10 mouse cellular contexts compared by ENCODE assay signal in the genomic region with DNA sequence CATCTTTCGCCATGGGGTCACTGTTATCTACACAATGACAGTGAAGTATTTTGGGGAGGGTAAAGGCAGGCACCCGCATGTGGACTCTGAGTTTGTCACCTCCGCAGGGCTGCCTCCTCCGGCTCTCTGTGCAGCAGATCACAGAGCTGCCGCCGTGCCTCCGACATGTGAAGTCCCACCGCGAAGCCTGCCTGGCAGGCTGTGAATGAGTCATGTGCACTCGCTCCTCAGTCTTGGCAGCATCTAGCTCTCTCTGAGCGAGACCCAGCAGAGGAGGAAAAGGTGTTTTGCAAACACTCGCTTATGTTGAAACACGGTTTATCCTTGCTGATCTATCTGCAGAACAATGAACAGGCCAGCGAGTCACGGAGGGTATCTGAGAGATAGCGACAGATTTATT. TPM values are rescaled to one million over a fixed set of nuclear protein-coding genes. Genes with fewer than 3 reads are reported as not detected.
DNase-seq lines count a peak whose midpoint lies in the region; ATAC-seq lines count a peak whose summit lies in the region.
"Had no signal": no experiment of that assay in that cellular context is flagged by ENCODE, and none has a peak within 500 bp of the region (broad histone marks: within the 10 kb centered on the region; RNA-seq: fewer than 3 reads in every experiment).

No protein-coding gene starts in this region.

- H3K9ac ChIP-seq in heart, embryonic 11.5 days (ENCODE audit: low read depth, low read length) = no peak overlapping the region
- H3K9ac ChIP-seq: neural tube, embryonic 12.5 days had no signal

- H3K4me1 ChIP-seq in heart, embryonic 11.5 days (ENCODE audit: control insufficient read depth, insufficient read depth, low read length) = 0 out of 2 replicates have a peak, but pooled peaks cover 3% of the 10 kb centered on the region
- H3K4me1 ChIP-seq: neural tube, embryonic 12.5 days had no signal

- H3K4me3 ChIP-seq in heart, embryonic 11.5 days (ENCODE audit: low read depth, low read length) = no peak overlapping the region
- H3K4me3 ChIP-seq: erythroblast, embryonic 14.5 days; neural tube, embryonic 12.5 days had no signal

- 49% methylated on average over 16 of the region's 16 CpGs for WGBS in heart, embryonic 11.5 days (ENCODE audit: insufficient replicate concordance)

- no peak overlapping the region for H3K4me2 ChIP-seq in heart, embryonic 11.5 days
- H3K4me2 ChIP-seq: neural tube, embryonic 12.5 days had no signal

- no peaks in the 10 kb centered on the region for H3K36me3 ChIP-seq in heart, embryonic 11.5 days (ENCODE audit: control insufficient read depth, insufficient read depth, low read length)
- H3K36me3 ChIP-seq: neural tube, embryonic 12.5 days had no signal

- DNase-seq in heart, adult 18-20 months = peak; percentile 40 to 47
- peak; percentile 27 to 44 for DNase-seq in adrenal gland, adult 18-20 months (ENCODE audit: low spot score in 2 of 2)
- DNase-seq in left cerebral cortex, adult 11 months (ENCODE audit: low spot score) = peak; percentile 47
- peak; percentile 23 for DNase-seq in ovary, adult 18-20 months (ENCODE audit: low spot score)
- DNase-seq in liver = no peak
- no peak for DNase-seq in thymus, postnatal 25 days

- no peaks in the 10 kb centered on the region; the same call in 1 of the 2 replicates for H3K9me3 ChIP-seq in heart, embryonic 11.5 days (replicated peaks; ENCODE audit: control insufficient read depth, low read length)
- H3K9me3 ChIP-seq: neural tube, embryonic 12.5 days had no signal

- H3K27ac ChIP-seq in heart, embryonic 11.5 days (ENCODE audit: low read depth, low read length) = no peak overlapping the region
- H3K27ac ChIP-seq: neural tube, embryonic 12.5 days had no signal

- ATAC-seq in heart, embryonic 11.5 days (replicated peaks; ENCODE audit: insufficient number of reproducible peaks, low FRiP score, low TSS enrichment) = no peak
- ATAC-seq in frontal cortex, adult (ENCODE audit: low TSS enrichment) = peak; percentile 99

- H3K27me3 ChIP-seq in heart, embryonic 11.5 days (ENCODE audit: control insufficient read depth, insufficient read depth, low read length) = no peaks in the 10 kb centered on the region
- H3K27me3 ChIP-seq: neural tube, embryonic 12.5 days had no signal

RNA-seq across cellular contexts. Expression of gene Maml3, which starts 35.3 kb away (rescaled TPM):
- 1 to 10 TPM; 2.3 to 2.9 TPM for total RNA-seq in heart, adult 18-20 months (2021)
- polyA plus RNA-seq in heart, embryonic 11.5 days (2014; fragmentation: Nextera tagmentation; extraction: Ambion mirVana) = 2.1 and 2.6 TPM in 2 replicates
- 1 to 10 TPM; 6.4 to 8.2 TPM for total RNA-seq in adrenal gland, adult 18-20 months (2021)

Comparison
In these comparisons a context has a peak if more than half of its experiments do, and no peak if none do; other contexts are left out.
1. DNase-seq: peak in heart, adult 18-20 months (2 of 2), adrenal gland, adult 18-20 months (2 of 2), left cerebral cortex, adult 11 months (single experiment) and ovary, adult 18-20 months (single experiment); none in liver (single experiment) and thymus, postnatal 25 days (single experiment).